Mouse (Mus musculus) mammary gland, adult 2 months (tissue): Measurements from ENCODE around the gene Gm28308. TPM values are rescaled to one million over a fixed set of nuclear protein-coding genes. Genes with fewer than 3 reads are reported as not detected.

Source experiments
- polyA plus RNA-seq: library from polyadenylated mRNA; depleted of rRNA; stranded (reverse); fragments of >200 nt; gene quantifications from 2 replicates; pipeline ENCODE4 v1.2.3, GENCODE M21; 2012; ENCODE audit warnings: low replicate concordance; rRNA removed

The Gm28308 gene
- polyA plus RNA-seq = 1.4 and 3.1 TPM in 2 replicates

DNA sequence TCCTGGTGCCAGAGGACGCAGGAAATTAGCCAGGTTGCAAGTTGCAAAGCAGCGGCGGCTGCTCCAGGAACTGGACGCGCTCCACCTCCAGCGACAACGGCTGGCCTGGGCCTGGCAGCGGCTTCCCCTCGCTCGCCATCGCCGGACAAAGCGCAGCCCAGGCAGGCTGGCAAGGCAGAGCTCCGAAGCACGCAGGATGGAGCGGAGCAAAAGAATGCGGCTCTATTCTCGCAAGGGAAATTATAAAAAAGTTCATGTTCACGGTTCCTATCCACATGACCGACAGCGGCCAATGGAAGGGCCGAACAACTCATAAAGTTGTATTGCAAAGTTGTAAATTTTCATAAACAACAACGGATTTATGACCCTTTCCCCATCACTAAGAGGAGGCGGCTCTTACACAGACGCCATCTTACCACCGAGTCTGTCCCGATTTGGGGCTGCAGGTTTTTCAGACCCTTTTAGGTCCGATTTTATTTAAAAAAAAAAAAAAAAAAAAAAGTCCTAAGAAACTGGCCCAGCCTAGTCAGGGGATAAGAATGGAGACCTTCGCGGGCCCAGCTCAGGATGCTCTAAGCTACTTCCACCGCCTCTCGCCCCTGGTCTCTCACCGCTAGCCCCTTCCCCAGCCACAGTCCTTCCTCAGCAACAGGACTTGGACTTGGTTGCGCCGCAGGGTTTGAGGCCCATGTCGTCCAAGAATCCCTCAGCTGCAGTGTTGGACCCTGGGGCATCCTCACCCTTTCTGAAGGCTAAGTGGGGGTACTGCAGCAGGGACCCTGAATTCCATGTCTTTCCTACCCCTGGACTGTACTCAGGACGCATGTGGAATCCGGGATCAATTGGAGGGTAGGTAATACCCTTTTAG lies at the start of gene Gm28308, which contains the start of gene Hoxa3:
Gene Gm28308 (minus strand): TSS at position 221 of the 868 bp plus-strand sequence.
Gene Hoxa3 (minus strand): TSS at position 218 of the 868 bp plus-strand sequence.

DNA sequence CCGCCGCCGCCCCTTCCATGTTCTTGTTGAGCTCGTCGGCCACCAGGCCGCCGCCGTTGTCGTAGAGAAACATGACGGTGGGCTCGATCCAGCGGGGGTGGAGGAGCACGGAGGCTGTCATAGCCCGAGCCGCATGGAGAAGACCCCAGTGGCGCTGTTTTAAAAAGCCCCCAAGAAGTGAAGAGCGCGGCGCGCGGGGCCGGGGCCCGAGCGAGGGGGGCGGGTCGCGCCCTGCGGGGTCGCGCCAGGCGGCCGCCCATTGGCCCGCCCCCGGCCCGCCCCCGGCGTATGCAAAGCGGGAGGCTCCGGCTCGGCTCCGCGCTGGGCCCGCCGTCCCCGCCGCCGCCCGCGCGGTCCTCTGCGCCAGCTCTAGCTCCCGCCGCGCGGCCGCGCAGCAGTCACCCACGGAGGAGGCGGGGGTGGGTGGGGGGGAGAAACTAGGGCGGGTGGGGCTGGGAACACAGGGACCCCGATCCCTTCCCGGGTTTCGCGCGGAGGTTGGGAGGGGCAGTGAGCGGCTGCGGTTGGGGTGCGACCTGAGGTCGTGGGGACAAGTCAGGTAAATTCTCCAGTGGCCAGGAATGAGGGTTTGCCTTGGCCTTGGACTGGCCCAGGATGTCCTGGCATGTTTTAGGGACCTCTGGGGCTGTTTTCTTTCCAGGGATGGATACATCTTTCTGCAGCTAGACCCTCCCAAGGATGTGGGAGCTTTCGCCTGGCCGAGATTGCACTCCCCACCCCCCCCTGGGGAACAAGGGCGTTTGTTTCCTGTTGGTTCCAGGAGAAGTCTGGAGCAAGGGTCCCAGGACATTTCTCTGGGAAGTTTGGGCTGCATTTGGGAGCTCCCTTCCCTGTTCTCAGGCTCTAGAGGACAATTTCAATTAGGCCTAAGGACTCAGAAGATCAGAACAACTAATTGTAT lies 47.8 kb upstream of the Gm28308 start, which contains the start of gene Hoxa13:
Gene Hoxa13 (minus strand): TSS at position 227 of the 922 bp plus-strand sequence.

DNA sequence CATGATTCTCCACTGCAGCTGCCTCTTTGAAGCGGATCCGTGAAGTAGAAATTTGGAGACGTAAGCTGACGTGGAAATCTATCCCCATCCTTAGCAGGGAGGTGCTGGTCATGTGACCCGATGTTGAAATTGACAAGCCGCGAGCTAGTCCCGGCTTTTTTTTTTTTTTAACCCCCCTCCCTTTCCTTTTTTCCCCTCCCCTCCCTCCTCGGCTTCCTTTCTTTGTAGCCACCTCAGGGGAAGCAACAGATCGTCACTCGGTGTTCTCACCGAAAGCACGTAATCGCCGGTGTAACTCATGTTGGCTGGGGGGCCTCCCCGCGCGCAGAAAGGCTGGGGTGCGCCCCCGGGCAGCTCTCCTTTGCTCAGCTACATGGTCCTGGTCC lies 32.6 kb upstream of the Gm28308 start, which contains the start of gene Hoxa11:
Gene Hoxa11 (minus strand): TSS at position 54 of the 386 bp plus-strand sequence.

DNA sequence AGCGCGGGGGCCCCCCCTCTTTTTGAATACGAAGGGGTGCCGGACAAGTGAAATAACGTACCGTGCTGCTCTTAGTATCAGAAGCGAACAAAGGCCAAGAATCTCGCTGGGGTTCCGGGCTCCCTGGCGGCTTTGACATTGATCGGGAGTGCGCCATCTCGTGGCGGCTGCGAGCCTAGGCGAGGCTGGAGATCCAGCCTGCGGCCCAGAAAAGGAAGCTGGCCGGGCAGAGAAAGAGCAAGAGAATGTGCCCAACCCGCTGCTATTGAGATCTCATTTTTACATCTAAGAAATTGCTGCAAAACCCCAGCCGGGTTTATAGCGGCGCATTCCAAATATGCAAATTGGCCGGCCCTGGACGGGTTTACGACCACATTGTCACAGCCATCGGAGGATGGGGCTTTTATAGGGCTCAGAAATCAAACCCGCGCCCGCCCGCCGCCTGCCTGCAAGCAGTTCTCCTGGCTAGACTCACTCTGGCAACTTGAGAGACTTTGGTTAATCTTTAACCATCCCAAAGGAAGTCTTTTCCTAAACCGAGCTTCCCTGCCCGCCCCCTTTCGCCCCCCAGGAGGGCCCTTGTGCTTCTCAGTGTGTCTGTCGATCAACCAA lies 27.4 kb upstream of the Gm28308 start, which contains the start of gene Hoxa10:
Gene Hoxa10 (minus strand): TSS at position 466 of the 612 bp plus-strand sequence.

DNA sequence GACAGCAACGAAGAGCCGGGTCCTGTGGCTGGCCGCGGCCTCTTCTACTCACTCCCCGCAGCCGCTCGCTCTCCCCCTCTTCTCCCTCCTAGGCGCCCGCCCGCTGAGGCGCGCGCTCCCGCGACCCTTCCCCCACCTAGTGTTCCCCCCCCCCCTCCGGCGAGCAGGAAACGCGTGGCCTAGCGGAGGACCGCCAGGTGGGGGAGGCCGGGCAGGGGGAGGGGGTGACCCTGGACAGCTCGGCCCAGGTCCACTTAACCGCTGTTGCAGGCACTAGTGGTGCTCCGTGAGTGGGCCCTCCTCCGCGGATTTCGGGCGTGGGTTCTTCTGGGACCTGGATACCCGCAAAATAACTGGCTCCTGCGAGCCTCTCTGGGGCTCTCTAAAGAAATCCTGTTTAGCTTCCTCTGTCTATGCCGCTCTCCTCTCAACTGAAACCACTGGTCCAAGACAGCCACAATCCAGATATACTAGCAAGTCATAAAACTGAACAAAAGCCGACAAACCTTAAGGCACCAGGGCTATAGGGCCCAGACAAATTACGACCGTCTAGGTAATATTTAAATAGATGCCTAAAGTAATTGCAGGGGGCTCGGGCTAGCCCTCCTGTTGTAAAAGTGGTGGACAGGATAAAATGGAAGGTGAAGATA lies 17.5 kb upstream of the Gm28308 start, which contains the start of gene Hoxa9:
Gene Hoxa9 (minus strand): TSS at position 574 of the 650 bp plus-strand sequence.

DNA sequence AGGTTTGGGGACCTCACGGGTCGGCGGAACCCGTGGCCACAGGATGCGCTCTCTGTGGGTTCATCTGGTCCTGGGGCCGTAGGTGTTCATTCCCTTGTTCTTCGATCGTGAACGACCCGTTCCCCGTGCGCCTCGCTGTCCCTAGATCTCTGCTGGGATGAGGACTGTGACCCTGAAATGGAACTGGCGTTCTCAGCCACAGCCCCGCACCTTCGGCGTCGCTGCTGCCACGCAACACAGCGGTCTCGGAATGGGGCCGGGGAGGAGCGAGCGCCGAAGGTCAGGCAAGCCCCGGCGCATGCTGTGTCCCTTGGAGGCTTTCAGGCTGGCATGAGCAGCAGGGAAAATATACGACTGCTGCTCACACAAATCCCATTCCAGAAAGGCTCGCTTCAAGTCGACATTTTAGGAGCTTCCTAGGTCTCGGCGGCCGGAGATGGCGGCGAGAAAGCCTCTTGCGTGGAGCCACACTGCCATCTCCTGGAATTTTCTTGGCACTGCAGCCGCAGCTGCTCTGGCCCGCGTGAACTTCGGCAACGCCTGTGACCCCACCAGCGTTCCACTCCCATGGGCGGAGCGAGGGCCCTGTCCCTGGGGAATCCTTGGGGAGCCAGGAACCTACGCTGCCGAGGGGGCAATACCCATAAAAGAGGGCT lies 8.3 kb upstream of the Gm28308 start, which contains the start of gene Hoxa7:
Gene Hoxa7 (minus strand): TSS at position 518 of the 656 bp plus-strand sequence.

DNA sequence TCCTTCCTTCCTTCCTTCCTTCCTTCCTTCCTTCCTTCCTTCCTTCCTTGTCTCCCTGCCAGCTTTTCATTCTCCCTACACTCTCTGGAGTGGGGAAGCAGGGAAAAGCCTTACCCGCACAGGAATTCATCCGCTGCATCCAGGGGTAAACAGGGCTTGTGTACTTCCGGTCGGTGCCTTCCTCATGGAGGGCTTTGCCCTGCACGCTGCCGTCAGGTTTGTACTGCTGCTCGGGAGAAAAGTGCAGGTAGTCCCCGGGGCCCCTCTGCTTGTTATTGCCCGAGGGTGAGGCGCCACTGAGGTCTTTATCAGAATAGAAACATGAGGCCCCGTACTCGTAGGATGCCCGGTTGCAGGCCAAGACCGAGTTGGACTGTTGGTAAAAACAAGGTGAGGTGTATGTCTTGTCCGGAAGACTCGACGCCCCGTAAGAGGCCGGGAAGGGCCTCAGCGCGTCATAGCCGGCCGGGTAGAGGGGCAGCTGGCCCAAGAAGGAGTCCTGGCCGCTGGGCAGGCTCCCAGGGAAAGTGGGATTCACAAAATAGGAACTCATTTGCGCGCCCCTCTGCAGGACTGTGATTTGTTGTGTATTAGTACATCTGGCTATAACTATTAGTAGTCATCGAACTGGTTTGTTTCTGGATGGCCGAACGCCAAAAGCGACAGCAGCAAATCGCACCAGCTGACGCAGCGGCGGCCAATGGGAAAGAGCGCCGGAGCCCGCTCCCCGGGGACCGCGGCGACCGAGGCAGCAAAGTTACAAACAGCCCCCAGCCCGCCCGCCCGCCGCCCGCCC lies 4.9 kb downstream of the Gm28308 start, which contains the start of gene Hoxa6:
Gene Hoxa6 (minus strand): TSS at position 651 of the 796 bp plus-strand sequence.

DNA sequence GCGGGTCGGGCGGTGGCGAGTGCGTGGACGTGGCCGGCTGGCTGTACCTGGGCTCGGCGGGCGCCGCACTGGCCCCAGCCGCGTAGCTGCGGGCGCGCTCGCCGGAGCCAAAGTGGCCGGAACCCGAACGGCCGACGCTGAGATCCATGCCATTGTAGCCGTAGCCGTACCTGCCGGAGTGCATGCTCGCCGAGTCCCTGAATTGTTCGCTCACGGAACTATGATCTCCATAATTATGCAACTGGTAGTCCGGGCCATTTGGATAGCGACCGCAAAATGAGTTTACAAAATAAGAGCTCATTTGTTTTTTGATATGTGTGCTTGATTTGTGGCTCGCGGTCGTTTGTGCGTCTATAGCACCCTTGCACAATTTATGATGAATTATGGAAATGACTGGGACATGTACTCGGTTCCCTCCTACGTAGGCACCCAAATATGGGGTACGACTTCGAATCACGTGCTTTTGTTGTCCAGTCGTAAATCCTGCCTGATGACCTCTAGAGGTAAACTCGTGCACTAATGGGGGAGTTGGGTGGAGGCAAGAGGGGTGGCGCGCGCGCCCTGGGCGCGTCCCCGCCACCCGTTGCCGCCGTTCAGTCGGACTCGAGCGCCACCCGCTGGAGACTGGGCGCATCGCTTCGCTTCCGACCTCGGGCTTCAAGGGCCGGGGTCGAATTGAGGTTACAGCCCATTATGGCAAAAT lies 8.9 kb downstream of the Gm28308 start, which contains the start of gene Hoxa5:
Gene Hoxa5 (minus strand): TSS at position 538 of the 703 bp plus-strand sequence.

DNA sequence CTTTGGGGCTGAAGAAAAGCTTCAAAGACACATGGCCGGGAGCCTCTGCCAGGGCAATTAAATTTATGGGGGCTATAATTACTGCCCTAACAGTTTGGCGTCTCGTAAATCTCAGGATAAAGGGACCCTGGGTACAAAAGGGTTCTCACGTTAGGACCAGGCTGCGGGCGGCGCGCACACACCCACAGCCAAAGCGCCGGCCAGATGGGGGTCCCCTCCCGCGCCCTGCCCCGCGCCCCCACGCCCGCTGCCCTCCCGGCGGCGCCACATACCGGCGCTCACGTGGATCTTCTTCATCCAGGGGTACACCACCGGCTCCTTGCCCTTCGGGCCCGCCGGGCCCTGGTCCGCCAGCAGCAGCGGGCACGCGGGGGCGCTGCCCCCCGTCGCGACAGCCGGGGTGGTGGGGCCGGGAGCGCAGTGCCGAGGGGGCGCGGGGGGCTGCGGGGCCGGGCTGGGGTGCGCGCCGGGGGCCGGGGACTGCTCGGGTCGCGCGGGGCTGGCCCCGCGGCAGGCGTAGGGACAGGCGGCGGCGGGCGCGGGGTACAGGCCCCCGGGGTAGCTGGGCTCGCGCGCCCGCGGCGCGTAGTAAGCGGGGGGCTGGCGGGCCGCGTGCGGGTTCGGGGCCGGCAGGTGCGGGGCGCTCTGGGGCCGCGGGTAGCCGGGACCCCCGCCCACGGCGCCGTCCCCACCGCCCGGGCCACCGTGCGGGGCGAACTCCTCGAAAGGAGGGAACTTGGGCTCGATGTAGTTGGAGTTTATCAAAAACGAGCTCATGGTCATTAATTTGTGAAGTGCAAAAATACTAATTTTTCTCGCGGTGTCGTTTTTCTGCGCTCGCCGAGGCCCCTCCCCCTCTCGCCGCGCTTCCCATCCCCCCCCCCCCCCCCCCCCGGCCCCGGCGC lies 22.0 kb downstream of the Gm28308 start, which contains the start of gene Hoxa4:
Gene Hoxa4 (minus strand): TSS at position 848 of the 905 bp plus-strand sequence.

DNA sequence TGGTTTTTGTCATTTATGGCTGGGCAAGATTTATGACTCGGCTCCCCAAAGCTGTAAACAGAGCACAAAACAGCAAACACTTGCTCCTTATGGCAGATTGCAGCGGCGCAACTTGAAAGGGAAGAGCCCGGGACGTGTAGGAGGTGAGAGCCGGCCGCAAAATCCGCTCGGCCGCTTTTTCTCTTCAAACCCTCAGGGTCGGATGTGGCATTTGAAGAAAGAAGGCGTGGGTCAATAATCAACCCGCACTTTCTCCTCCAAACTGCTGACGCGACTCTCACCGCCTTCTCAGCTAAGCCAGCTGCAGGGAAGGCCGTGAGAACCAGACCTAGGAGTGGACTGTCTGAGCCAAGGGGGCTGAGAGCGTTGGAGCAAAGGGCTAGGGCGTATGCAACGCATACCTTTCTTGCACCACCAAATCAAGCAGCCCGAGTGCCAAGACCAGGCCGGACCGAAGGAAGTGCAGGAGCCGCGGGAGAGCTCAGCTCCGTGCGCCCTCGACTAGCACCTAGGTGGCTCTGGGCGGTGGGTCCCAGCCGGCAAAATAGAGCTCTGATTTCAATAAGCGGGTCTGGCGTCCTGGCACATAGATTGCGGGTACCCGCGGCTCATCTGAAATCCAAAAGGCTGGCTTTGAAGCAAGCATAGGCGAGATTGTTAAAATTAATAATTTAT lies 35.9 kb downstream of the Gm28308 start, which contains the start of gene 5730596B20Rik:
Gene 5730596B20Rik (plus strand): TSS at position 438 of the 675 bp plus-strand sequence.

DNA sequence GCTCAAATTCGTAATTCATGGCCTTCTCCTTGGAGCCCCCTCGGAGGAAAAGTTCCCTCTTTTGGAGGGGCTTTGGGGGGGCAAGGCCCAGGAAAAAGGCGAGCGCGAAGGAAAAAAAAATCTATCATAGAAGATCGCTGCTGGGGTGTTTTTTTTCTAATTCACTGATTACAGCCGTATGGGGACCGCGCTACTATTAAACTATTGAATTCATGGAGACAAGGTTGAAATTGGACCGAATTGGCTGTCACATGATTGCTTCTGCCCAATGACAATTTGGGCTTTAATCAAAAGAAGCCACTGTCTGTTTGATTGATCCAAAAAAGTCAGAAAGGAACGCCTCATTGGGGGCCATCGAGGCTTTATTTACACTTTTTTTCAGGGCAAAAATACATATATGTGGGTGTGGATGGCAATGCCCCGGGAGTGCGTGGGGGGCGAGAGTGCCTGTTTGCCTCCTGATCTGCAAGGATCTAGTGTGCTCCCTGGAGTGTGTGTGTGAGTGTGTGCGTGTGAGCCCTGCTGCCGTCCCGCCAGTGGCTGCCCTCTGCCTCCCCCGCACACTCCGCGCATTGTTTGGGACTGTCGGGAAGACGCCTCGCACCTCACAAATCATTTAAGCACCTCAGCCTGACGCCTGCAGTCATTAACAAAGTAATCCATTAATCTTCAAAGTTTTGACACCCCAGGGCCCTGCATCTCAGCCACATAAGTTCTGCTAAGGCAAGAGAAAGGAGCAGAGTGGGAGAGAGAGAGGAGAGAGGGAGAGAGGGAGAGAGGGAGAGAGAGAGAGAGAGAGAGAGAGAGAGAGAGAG lies 48.3 kb downstream of the Gm28308 start, which contains the start of gene Hoxa2:
Gene Hoxa2 (minus strand): TSS at position 206 of the 815 bp plus-strand sequence.

DNA sequence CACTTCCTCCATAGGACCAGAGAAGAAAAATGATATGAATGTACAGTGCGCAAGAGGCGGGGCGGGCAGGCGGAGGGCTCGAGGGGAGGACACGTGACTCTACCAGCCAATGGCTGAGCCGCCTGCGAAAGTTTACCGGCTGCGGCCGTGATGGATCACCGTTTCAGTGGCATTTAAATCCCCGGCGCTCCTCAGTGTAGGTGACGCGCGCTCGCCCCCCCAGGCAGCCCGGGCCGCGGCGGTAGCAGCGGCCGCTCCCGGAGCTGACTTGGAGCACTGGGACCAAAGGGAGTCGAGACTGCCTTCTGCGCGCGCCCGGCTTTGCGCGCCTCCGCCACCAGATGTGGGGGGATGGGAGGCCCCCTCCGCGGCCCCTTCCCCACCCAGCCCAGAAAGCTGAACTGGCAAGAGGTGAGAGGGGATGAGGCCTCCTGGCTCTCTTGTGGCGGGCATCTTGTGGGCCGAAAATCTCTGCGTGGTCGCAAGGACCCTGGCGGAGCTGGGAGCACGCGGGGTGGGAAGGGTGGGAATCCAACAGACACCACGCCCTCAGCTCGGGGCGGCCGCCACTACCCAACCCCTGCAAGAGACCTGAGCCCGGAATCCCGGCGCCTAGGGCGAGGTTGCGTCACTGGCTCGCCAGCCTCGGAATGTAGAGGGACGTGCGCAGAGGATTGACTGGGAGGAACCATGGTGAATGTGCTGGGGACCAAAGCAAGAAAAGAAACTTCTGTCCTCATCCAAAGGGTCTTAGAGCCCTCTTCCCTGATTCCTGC lies 54.7 kb downstream of the Gm28308 start, which contains the start of gene Hoxa1:
Gene Hoxa1 (minus strand): TSS at position 42 of the 776 bp plus-strand sequence.

